In the genomic region with DNA sequence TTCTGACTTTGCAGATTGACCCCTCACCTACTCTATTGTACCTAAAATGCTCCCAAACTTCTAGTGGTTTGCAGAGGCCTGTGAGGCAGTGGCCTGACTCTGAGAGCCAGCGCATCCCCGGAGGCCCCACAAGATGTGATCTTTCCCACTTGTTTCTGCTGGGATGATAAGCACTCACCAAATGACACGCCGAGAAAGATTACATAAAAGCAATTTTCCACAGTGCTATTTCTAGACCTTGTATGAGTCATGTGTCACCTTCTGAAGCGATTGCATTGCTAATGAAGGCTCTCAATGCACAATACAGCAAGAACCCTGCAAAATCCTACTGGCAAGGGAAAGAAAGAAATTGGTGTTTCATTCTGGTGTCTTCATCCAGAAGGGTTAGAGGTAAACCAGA, we compare ENCODE assay signal across 13 mouse cellular contexts.
DNase-seq lines count a peak whose midpoint lies in the region; ATAC-seq and TF ChIP-seq lines count a peak whose summit lies in the region.
"Had no signal": no experiment of that assay in that cellular context is flagged by ENCODE, and none has a peak within 500 bp of the region (broad histone marks: within the 10 kb centered on the region; RNA-seq: fewer than 3 reads in every experiment).

No protein-coding gene starts in this region.

- H3K27me3 ChIP-seq in heart, embryonic 11.5 days (ENCODE audit: control insufficient read depth, insufficient read depth, low read length): no peaks in the 10 kb centered on the region
- no peaks in the 10 kb centered on the region for H3K27me3 ChIP-seq in heart, postnatal 0 days (ENCODE audit: control insufficient read depth, insufficient read depth, low read length)
- H3K27me3 ChIP-seq: hindbrain, embryonic 13.5 days; midbrain, embryonic 15.5 days; neural tube, embryonic 12.5 days had no signal

- H3K9ac ChIP-seq in heart, embryonic 11.5 days (ENCODE audit: low read depth, low read length): no peak overlapping the region
- no peak overlapping the region for H3K9ac ChIP-seq in heart, postnatal 0 days (replicated peaks; ENCODE audit: low read depth, low read length)
- H3K9ac ChIP-seq: hindbrain, embryonic 13.5 days; midbrain, embryonic 15.5 days; neural tube, embryonic 12.5 days had no signal

- 23% methylated on average over 5 of the region's 5 CpGs for WGBS in heart, embryonic 11.5 days (ENCODE audit: insufficient replicate concordance)
- WGBS in heart, postnatal 0 days: 18% methylated on average over 5 of the region's 5 CpGs

- no peak for ATAC-seq in heart, embryonic 11.5 days (replicated peaks; ENCODE audit: insufficient number of reproducible peaks, low FRiP score, low TSS enrichment)
- ATAC-seq in heart, postnatal 0 days (ENCODE audit: insufficient read depth, low read depth): peak; percentile 42; the same call in 1 of the 2 replicates
- ATAC-seq: midbrain, embryonic 15.5 days had no signal

- H3K4me1 ChIP-seq in heart, embryonic 11.5 days (ENCODE audit: control insufficient read depth, insufficient read depth, low read length): peaks cover 6% of the 10 kb centered on the region
- H3K4me1 ChIP-seq in heart, postnatal 0 days (ENCODE audit: control insufficient read depth, insufficient read depth): peaks cover 33% of the 10 kb centered on the region

- no peaks in the 10 kb centered on the region for H3K9me3 ChIP-seq in heart, embryonic 11.5 days (replicated peaks; ENCODE audit: control insufficient read depth, low read length)
- no peaks in the 10 kb centered on the region for H3K9me3 ChIP-seq in heart, postnatal 0 days (replicated peaks; ENCODE audit: control insufficient read depth, low read length)
- H3K9me3 ChIP-seq: hindbrain, embryonic 13.5 days; midbrain, embryonic 15.5 days; neural tube, embryonic 12.5 days had no signal

- TF ChIP-seq EP300 in heart, postnatal 0 days (IDR thresholded peaks at IDR 0.05; ENCODE audit: low read depth): no peak

- intact Hi-C loops in left cerebral cortex, postnatal 36 days (cut with DNase I): no loop called here

- peak; percentile 92 for DNase-seq in heart, adult 11 months
- DNase-seq in left cerebral cortex, adult 18-20 months (ENCODE audit: low spot score in 2 of 2): peak; percentile 20 to 26
- DNase-seq in left cerebral cortex, postnatal 36 days (ENCODE audit: low spot score in 2 of 2): no peak
- DNase-seq in MN1 (ENCODE audit: low spot score): peak; percentile 49
- peak; percentile 63 for DNase-seq in heart, postnatal 0 days (ENCODE audit: low spot score)
- DNase-seq in thymus, postnatal 0 days (ENCODE audit: low spot score): no peak
- no peak for DNase-seq in spleen, adult 18-20 months
- DNase-seq: kidney, adult 2 months; thymus, postnatal 36 days had no signal

- H3K36me3 ChIP-seq in heart, embryonic 11.5 days (ENCODE audit: control insufficient read depth, insufficient read depth, low read length): no peaks in the 10 kb centered on the region
- no peaks in the 10 kb centered on the region for H3K36me3 ChIP-seq in heart, postnatal 0 days (replicated peaks; ENCODE audit: control insufficient read depth, insufficient read depth, low read length)
- H3K36me3 ChIP-seq: hindbrain, embryonic 13.5 days; midbrain, embryonic 15.5 days; neural tube, embryonic 12.5 days had no signal

- H3K4me3 ChIP-seq in heart, embryonic 11.5 days (ENCODE audit: low read depth, low read length): no peak overlapping the region
- H3K4me3 ChIP-seq in heart, postnatal 0 days (ENCODE audit: low read depth, low read length): no peak overlapping the region
- H3K4me3 ChIP-seq: hindbrain, embryonic 13.5 days; midbrain, embryonic 15.5 days; neural tube, embryonic 12.5 days had no signal

- no peak for TF ChIP-seq CTCF in heart, postnatal 0 days (IDR thresholded peaks at IDR 0.05; ENCODE audit: low read depth)

- H3K27ac ChIP-seq in heart, embryonic 11.5 days (ENCODE audit: low read depth, low read length): no peak overlapping the region
- H3K27ac ChIP-seq in heart, postnatal 0 days (ENCODE audit: low read depth): peak overlapping the region; percentile 81
- H3K27ac ChIP-seq: hindbrain, embryonic 13.5 days; midbrain, embryonic 15.5 days; neural tube, embryonic 12.5 days had no signal

- no peak overlapping the region for H3K4me2 ChIP-seq in heart, embryonic 11.5 days
- no peak overlapping the region for H3K4me2 ChIP-seq in heart, postnatal 0 days (ENCODE audit: low read depth, low read length)
- H3K4me2 ChIP-seq: hindbrain, embryonic 13.5 days; midbrain, embryonic 15.5 days; neural tube, embryonic 12.5 days had no signal

Comparison
In these comparisons a context has a peak if more than half of its experiments do, and no peak if none do; other contexts are left out.
1. DNase-seq: peak in heart, adult 11 months (single experiment), left cerebral cortex, adult 18-20 months (2 of 2), MN1 (single experiment) and heart, postnatal 0 days (single experiment); none in left cerebral cortex, postnatal 36 days (0 of 2), thymus, postnatal 0 days (single experiment) and spleen, adult 18-20 months (0 of 2).